Mouse (Mus musculus) erythroblast, embryonic 14.5 days (primary cell): ENCODE data around the gene Pomgnt2. TPM values are rescaled to one million over a fixed set of nuclear protein-coding genes. Genes with fewer than 3 reads are reported as not detected.

Experiments
- H3K27me3 ChIP-seq: 2 replicates; pipeline ENCODE4 v1.6.1; 2012; ENCODE audit warnings: inconsistent platforms; ENCODE audit not compliant: control insufficient read depth
- H3K36me3 ChIP-seq: 2 replicates; pipeline ENCODE4 v1.6.1; 2012; ENCODE audit warnings: mild to moderate bottlenecking, inconsistent platforms; ENCODE audit not compliant: control insufficient read depth
- H3K4me1 ChIP-seq: 2 replicates; pipeline ENCODE4 v1.6.1; 2012; ENCODE audit warnings: inconsistent platforms; ENCODE audit not compliant: control insufficient read depth
- H3K4me3 ChIP-seq: replicated peaks from 2 replicates; pipeline ENCODE3; 2012; ENCODE audit warnings: moderate library complexity, mild to moderate bottlenecking, inconsistent platforms
- H3K9me3 ChIP-seq: 2 replicates; pipeline ENCODE4 v1.6.1; 2012; ENCODE audit warnings: low read length, inconsistent platforms, mixed read lengths; ENCODE audit not compliant: control insufficient read depth
- GATA1 ChIP-seq: IDR thresholded peaks from 2 replicates; pipeline ENCODE4 v1.6.1; 2012; ENCODE audit warnings: low read length, inconsistent platforms, mixed read lengths
- TAL1 ChIP-seq: IDR thresholded peaks from 3 replicates; pipeline ENCODE4 v1.6.1; 2012; ENCODE audit warnings: low read length, inconsistent platforms, mixed read lengths
- polyA plus RNA-seq: library from polyadenylated mRNA; stranded (reverse); fragments of >175 nt; gene quantifications from 2 replicates; pipeline ENCODE4 v1.2.3, GENCODE M21; 2012

Gene Pomgnt2
- polyA plus RNA-seq, 1 experiment, result 0.04 TPM

DNA sequence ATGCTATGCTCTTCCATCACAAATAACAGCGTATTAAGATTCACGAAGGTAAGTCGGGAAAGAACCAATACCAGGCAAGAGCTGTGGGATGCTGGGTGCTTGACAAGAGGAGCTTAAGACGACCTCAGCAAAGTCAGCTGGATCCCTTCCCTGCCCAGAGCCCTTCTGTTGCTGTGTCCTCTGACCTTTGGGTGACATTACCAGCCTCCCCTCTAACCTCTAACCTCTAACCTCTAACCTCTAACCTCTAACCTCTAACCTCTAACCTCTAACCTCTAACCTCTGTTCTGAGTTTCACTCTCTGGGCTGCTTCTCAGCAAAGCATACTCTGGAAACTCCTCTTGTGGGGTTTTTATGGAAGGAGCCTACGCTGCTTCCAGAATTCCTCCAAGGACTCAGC, 21.2 kb upstream of the Pomgnt2 start:
- TF ChIP-seq TAL1 (no peak), GATA1 (no peak)
- no peaks in the 10 kb centered on the region for H3K9me3 ChIP-seq
- no peak overlapping the region for H3K4me3 ChIP-seq
- H3K4me1 ChIP-seq, result no peaks in the 10 kb centered on the region; the same call in 1 of the 2 replicates
- H3K36me3 ChIP-seq, result no peaks in the 10 kb centered on the region
- H3K27me3 ChIP-seq, result no peaks in the 10 kb centered on the region

DNA sequence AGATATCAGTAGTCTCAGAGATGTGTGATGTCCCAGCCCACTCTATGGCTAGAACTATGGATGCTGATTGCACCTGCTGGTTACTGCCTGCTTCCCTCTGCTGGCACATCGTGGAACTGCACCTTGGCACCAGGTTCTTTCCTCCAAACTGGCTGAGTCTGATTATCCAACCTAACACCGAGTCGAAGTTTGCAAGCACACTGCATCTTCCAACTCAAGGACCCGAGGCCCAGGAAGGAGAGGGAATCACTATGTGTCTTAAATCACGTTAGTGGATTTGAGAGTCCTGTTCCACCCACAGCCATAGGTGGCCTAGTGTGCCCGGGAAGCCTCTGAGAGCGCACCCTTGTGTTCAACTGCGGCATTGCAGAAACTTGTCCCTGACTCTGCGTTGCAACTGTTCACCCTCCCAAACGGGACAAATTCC, 17.3 kb upstream of the Pomgnt2 start:
- no peaks in the 10 kb centered on the region; the same call in 1 of the 2 replicates for H3K4me1 ChIP-seq
- no peaks in the 10 kb centered on the region for H3K27me3 ChIP-seq
- H3K4me3 ChIP-seq, result no peak overlapping the region
- TF ChIP-seq TAL1 (no peak), GATA1 (no peak)
- no peaks in the 10 kb centered on the region for H3K9me3 ChIP-seq
- no peaks in the 10 kb centered on the region for H3K36me3 ChIP-seq

DNA sequence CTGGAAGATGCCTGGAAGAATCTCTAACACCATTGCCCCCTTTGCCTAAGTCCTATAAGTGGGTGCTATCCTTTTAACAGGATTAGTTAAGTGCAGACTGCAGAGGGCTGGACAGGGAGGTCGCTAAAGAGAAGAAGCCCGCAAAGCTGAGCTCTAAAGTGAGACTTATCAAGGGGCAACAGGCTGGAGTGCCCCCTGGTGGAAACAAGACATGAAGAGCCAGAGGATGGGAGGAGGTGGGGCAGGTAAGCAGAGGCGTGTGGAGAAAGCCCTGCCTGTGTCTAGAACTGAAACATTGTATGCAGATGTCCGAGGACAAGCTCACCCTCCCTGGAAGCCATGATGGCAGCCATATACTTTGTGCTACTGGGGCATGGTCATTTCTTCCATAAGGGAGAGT, 16.7 kb upstream of the Pomgnt2 start:
- Histone ChIP-seq H3K27me3 (no peaks in the 10 kb centered on the region), H3K4me1 (no peaks in the 10 kb centered on the region; the same call in 1 of the 2 replicates), H3K36me3 (no peaks in the 10 kb centered on the region), H3K9me3 (no peaks in the 10 kb centered on the region), H3K4me3 (no peak overlapping the region)
- TF ChIP-seq GATA1, result no peak
- no peak for TF ChIP-seq TAL1

DNA sequence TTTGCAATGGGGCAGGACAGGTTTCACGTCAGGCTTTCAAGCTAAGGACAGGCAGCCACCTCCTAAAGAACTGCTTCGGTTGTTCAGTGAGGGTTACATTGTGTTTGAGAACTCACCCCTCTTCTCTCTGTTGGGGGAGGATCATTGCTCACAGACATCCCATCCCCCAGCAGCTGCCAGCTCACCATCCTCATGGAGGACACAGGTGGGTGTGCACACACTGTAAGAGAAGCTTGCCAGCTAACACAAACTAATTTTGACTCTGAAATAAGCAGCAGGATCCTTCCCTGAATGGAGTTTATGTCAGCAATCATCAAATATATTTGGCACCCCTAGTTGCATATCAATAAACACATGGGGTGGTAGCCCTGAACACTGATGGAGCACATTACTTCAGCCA, 15.9 kb upstream of the Pomgnt2 start:
- no peak overlapping the region for H3K4me3 ChIP-seq
- no peaks in the 10 kb centered on the region for H3K9me3 ChIP-seq
- no peaks in the 10 kb centered on the region for H3K36me3 ChIP-seq
- TF ChIP-seq TAL1 (no peak), GATA1 (no peak)
- no peaks in the 10 kb centered on the region for H3K27me3 ChIP-seq
- no peaks in the 10 kb centered on the region; the same call in 1 of the 2 replicates for H3K4me1 ChIP-seq

DNA sequence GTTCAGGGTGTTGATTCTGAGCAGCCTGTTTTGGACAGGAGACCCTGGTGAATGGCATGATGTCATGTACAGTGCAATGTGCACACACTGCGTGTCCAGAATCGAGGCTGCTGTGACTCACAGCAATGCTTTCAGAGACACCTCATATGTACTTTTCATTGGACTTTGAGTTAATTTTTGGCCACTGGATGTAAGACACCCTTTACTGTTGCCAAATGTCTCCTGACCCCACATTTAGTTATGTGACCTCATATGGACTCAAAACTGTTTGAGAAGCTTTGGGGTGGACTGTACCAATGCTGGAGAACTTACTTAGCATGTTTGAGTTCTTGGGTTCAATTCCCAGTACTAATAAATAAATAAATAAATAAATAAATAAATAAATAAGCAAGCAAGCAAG, 13.8 kb upstream of the Pomgnt2 start:
- Histone ChIP-seq H3K27me3 (no peaks in the 10 kb centered on the region), H3K4me3 (no peak overlapping the region), H3K9me3 (no peaks in the 10 kb centered on the region), H3K36me3 (no peaks in the 10 kb centered on the region), H3K4me1 (no peaks in the 10 kb centered on the region; the same call in 1 of the 2 replicates)
- TF ChIP-seq TAL1, result no peak
- no peak for TF ChIP-seq GATA1

DNA sequence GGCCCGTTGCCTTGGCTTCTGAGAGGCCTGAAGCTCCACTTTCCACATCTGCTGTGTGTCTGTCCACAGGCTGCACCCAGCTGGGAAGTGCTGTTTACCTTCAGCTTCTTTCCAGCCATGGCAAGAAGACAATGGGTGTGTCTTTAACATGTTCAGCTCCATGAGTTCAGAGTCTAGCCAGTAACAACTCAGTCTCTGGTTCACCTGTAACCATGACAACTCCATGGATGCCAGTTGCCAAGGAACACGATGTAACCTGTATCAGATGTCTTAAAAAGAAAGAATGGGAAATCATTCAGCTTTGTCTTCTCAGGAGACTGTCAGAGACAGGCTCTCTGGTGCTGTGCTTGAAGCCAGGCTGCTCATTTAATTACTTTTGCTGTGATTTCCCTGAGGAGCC, 12.0 kb upstream of the Pomgnt2 start:
- no peak for TF ChIP-seq TAL1
- no peak for TF ChIP-seq GATA1
- Histone ChIP-seq H3K4me3 (no peak overlapping the region), H3K36me3 (no peaks in the 10 kb centered on the region), H3K9me3 (no peaks in the 10 kb centered on the region), H3K27me3 (no peaks in the 10 kb centered on the region), H3K4me1 (no peaks in the 10 kb centered on the region)

DNA sequence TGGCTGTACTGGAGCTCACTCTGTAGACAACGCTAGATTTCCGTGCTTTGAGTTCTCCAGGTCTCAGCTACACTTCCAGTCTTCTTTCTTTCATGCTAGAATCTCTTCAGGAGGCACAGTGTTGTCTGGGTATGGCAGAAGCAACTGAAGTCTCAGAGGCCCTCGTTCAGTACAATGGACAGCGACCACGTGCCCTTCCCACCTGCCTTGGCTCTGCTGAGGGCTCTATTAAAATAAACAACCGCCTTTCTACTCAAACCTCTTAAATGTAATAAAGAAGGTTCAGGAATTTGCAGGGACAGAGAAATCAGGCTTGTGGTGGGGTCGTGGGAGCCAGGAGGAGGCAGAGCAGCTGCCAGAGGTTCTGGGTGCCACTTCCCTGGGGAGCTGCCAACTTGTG, 9.7 kb upstream of the Pomgnt2 start:
- Histone ChIP-seq H3K9me3 (no peaks in the 10 kb centered on the region), H3K4me1 (no peaks in the 10 kb centered on the region), H3K36me3 (no peaks in the 10 kb centered on the region), H3K4me3 (no peak overlapping the region), H3K27me3 (no peaks in the 10 kb centered on the region)
- TF ChIP-seq GATA1, result no peak
- no peak for TF ChIP-seq TAL1

DNA sequence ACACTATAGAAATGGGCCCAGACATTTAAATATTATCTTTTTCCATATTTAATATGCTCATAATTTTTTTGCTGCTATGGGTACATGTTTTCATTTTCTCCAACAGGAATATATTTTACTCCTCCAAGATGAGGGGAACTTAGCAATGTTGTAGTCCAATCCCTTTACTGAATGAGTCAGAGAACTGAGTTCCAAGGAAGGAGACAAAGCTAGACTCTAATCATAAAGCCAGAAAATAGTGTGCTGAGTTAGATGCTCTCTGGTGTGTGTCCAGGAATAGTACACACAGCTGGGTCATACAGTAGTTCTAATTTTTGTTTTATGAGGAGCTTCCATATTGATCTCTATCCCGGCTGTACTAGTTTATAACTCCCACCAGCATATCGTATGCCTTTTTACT, 9.3 kb upstream of the Pomgnt2 start:
- Histone ChIP-seq H3K27me3 (no peaks in the 10 kb centered on the region), H3K4me3 (no peak overlapping the region), H3K36me3 (no peaks in the 10 kb centered on the region), H3K4me1 (no peaks in the 10 kb centered on the region), H3K9me3 (peaks cover 3% of the 10 kb centered on the region)
- TF ChIP-seq TAL1 (no peak), GATA1 (no peak)

DNA sequence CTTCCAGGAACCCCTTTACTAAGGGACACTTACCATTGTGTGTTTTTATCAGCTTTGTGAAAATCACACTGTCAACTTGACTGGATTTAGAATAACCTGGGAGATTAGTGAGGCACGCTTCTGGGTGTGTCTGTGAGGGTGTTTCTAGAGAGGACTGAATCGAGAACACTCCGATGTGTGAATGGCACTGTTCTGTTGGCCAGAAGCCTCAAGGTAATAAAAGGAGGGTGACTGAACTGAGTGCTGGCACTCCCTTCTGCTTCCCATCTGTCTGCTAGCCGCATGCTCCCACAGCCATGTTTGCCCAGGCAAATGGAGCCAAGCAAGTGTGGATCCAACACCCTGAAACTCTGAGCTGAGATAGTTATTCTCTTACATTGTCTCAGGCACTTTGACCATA, 1.1 kb upstream of the Pomgnt2 start:
- H3K9me3 ChIP-seq, result peaks cover 4% of the 10 kb centered on the region
- no peaks in the 10 kb centered on the region for H3K36me3 ChIP-seq
- TF ChIP-seq GATA1, result no peak
- TF ChIP-seq TAL1, result no peak
- H3K4me3 ChIP-seq, result no peak overlapping the region
- peaks cover 13% of the 10 kb centered on the region for H3K27me3 ChIP-seq
- peaks cover 4% of the 10 kb centered on the region for H3K4me1 ChIP-seq

DNA sequence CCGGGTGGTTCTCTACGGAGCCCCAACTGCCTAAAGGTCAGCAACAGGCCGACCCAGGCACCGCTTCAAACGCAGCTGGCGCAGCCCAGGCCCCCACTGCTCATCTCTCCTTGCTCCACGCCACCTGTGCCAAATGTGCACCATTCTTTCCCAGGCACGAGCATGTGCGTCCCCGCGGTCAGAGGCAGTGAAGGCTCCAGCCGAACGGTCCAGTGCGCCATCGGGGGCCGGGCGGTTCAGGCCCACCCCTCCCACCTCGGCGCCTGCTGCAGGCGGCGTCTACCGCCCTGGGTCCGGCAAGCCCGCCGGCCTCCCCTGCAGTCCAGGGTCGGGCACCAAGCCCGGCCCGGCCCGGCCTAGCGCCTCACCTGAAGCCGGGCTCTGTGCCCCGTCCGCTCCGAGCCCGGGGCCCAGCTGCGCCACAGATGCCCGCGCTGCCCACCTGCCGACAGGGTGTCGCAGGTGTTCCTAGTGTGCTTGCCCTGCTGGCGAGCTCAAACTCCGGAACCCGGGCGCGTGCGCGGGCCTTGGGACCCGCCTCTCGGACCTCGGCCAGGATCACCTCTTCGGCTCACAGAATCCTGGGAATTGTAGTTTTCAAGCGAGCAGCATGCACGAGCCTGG, 1.3 kb downstream of the Pomgnt2 start:
- no peaks in the 10 kb centered on the region for H3K36me3 ChIP-seq
- H3K27me3 ChIP-seq, result peaks cover 13% of the 10 kb centered on the region
- peak overlapping the region; percentile 59 for H3K4me3 ChIP-seq

More for the DNA sequence above, 1.3 kb downstream of the Pomgnt2 start:
- no peaks in the 10 kb centered on the region for H3K9me3 ChIP-seq
- TF ChIP-seq GATA1 (no peak), TAL1 (no peak)
- H3K4me1 ChIP-seq, result peaks cover 4% of the 10 kb centered on the region
